Mouse (Mus musculus): ENCODE results near the gene Jade2. TPM values are rescaled to one million over a fixed set of nuclear protein-coding genes. Genes with fewer than 3 reads are reported as not detected.
A peak's percentile ranks its signal among the peaks of the same experiment; 100 is the strongest.

The Jade2 gene
- 1 to 10 TPM; 2.3 to 3.5 TPM for total RNA-seq (2021)
- long read RNA-seq, experiment 1, result 0 reads
- long read RNA-seq, experiment 2, partial matches to known transcripts, result 0 of 1 reads
- long read RNA-seq, experiment 2, other reads (novel, unspliced or antisense), result 1 of 1 reads

DNA sequence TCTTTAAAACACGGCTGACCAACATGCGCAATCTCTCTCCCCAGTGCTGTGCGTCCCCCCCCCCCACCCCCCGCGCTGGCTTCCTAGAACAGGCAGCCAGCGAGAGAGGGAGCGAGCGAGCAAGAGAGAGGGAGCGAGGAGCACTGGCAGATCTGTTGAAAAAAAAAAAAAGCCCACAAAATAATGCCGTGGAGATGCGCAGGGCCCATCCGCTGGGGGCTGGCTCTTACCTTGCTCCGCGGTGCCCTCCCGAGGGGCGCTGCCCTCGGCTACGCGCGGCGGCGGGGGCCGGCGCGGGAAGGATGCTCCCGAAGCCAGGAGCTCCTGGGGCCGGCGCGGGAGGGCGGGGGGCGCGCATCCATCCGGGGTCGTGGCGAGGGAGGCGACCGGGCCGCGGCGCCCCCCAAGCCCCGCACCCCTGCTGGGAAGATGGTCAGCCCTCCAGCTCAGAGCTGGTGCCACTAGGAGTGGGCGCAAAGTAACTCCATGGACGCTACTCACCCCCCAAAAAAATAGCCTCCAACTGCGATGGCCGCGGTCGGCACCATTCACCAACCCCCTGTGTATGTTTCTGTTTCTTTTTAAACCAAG lies at the start of gene Jade2:
TSS of gene Jade2 (minus strand) at position 573 of the 591 bp plus-strand sequence.
- peak; percentile 65 for DNase-seq

DNA sequence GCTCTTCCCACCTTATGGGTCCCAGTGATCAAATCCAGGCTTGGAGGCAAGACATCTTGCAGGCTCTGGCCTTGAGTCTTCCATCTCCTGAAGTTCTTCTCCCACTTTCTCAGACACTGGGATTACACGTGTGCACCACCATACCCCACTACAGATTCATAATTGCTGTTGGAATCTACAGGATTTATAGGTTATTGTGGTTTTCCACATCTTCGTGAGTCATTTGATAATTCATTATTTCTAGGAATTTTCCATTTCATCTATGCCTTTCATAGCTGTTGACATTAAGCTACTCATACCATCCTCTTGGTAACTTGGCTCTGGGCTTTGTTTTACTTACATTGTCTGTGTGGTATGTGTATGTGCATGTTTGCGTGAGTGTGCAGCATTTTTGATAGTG lies 46.8 kb upstream of the Jade2 start:
- DNase-seq, result no peak

DNA sequence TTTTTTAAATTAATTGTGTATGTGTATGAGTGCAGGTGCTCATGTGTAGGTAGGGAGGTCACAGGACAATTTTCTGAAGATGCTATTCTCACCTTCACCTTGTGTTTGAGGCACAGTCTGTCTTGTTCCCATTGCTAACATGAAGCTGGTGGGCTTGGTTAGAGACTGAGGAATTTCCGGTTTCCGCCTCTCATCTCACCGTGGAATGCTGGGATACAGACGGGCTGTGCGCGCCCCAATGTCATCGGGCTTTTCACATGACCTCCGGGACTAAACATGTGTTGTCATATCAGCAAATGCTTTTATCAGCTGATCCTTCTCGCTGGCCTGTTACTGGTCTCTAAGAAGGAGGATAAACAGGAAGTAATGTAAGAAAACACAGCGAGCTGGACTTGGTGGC lies 42.2 kb upstream of the Jade2 start:
- no peak for DNase-seq

DNA sequence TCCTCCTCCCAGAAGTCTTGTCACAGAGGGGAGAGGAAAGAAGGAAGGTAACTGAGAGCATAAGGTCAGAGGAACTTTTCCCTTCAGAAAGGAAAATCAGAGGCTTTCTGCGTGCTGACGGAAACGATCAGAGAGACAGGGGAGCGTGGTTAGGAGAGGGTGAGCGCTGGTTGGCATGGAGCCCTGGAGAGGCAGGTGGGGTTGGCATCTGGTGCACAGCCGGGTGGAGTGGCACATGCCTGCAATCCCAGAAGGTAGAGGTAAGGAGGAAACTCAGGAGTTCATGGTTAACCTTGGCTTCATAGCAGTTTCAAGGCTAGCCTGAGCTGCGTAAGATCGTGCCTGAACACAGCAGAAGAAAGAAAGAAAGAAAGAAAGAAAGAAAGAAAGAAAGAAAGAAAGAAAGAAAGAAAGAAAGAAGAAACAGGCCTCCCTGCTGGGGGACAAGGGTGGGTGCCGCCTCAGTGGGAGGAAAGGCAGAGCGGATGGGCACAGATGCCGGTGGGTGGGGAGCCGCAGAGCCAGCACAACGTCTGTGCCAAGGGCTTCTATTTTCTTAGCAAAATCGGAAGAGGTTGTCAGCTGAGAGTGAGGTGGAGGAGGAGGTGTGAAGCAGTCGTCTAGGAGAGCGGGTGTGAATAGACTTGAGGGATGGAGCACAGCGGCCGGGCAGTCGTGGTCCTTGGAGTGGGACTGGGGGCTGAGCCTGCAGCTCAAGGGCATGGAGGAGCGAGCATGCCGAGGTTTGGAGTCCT lies 41.0 kb upstream of the Jade2 start:
- DNase-seq, result no peak

DNA sequence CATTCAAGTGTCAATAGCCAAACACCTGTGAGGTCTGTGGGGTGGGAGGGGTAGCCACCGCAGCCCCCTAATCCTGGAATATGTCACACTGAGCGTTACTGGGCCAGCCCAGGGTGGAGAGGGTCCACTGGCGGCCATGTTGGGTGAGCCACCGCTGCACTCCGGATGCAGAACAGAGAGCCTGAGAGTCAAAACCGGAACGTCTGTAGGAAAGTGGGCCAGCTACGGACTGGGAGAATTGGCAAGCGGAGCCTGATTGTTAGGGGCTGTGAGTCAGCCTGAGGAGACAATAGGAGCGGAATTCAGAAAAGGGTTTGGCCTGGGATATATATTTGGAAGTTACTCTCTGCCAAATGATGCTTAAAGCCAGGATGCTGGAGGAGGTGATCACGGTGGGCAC lies 39.9 kb upstream of the Jade2 start:
- DNase-seq, result no peak

DNA sequence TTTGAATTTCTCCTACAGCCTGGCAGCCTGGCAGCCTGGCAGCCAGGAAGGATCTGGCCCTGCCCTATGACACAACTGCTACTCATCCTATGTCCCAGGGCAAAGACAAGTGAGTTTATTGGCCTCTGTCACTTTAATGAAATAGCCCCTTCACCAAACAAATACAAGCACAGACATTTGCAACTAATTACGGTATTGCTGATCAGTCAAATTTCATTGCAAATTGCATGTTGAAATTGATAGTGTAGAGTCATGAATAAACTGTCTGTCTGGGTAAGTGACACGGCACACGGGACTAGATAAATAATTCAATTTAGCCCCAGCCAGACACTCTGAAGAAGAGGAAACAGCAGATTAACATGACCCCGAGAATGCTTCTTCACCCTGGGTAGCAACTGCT lies 38.6 kb upstream of the Jade2 start:
- no peak for DNase-seq

DNA sequence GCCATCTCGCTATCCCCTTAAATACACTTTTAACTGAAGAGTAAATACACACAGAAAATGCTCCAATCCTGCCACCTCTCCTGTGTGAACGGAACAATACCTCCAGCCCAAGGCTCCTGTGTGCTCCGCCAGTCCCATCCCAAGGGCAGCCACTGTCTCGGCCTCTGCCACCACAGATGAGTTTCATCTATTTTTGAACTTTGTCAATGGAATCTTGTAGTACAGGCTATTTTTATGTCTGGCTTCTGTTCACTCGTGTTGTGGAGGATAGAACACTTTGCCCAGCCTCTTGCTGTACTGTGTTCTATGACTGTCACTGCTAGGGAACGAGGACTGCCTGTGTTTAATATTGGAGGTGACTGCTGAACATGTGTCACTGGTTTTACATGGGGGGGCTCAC lies 28.2 kb upstream of the Jade2 start:
- no peak for DNase-seq

DNA sequence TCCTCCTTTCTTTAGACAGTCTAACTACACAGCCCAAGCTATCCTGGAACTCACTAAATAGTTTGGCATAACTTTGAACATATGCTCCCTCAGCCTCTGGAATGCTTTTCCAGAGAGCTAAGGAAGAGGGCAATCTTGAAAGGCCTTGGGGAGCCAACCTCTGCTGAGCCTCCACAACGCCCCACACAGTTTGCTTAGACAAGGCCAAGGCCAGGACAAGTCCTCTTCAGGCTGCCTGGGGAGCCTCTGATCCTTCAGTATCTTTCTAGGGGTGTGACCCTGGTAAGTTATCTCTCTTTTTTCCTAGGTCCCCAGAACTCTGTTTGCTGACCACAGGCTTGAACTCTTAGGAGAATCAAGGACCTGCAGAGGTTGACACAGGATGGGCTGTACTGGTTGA lies 26.6 kb upstream of the Jade2 start:
- no peak for DNase-seq

DNA sequence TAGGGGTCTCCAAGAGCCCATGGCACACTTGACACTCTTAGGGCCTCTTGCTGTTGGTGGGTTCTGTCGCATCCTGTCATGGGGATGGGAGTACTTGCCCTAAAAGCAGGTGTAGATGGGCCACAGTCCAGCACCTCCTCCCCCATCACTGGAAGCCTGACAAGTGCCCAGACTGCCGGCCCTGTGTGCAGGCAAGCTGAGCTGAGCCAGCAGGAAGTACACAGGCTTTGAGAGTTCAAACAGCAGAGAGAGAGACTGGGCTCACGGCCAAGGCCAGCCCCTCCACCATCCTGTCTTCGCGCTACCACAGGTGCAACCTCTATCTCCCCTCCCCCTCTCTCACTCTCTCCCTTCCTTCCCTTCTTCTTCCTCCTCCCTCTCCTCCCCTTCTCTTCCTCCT lies 26.2 kb upstream of the Jade2 start:
- peak; percentile 50 for DNase-seq

DNA sequence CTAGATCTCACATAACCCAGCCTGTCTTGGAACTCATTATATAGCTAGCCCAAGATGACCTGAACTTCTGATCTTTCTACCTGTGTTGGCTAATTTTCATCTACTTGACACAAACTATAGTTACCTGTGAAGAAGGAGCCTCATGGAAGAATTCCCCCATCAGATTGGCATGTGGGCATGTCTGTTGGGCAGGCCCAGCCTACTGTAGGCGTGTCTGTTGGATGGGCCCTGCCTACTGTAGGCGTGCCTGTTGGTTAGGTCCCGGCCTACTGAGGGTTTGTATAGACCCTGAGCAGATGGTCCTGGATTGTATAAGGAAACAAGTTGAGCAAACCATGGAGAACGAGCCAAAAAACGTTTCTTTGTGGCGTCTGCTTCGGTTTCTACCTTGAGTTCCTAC lies 24.3 kb upstream of the Jade2 start:
- DNase-seq, result no peak

DNA sequence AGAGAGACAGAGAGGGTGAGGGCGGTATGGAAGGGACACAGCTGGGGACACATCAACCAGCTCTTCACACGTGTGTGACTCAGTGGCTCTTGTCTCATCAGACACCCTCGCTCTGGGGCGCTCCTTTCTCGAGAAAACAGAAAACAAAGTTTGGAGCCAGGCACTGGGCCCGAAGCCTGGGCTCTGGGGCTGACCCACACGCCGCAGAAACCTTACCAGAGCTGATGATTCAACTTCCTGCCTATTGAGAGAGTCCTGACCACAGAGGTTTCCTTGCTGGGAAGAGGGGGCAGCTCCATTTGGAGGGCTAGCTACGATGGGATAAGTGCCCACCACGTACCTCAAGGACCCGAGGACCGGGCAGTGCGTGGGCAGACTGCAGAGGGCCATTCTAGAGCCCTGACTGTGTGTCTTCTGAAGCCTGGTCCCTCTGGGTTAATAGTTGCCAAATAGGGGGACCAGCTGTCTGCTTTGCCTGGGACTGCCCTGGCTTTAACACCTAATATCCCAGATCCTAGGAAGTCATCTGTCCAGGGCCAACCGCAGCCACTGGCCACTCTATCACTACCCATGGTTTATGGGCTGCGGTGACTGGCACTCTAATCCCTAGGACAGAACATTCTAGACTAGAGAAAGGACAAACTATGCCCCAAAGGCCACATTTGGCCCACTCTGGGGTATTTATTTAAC lies 23.7 kb upstream of the Jade2 start:
- DNase-seq, result no peak

DNA sequence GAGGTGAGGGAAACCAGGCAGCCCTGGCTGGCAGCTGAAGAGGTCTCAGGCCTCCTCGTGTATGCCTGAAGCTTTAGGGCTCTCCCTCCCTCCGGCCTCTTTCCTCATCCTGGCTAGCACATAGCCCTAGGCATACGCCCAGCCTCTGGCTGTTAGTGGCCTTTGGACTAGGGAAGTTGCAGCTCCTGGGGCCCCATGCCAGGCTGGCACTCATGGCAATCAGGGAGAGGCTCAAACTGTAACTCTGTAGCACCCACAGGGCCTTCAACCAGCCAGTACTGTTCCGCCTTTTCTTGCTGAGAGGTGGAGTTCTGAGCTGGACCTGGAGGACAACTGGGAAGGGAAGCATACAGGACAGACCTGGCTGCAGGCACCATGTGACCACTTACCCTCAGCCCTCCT lies 19.5 kb upstream of the Jade2 start:
- peak; percentile 92 for DNase-seq

DNA sequence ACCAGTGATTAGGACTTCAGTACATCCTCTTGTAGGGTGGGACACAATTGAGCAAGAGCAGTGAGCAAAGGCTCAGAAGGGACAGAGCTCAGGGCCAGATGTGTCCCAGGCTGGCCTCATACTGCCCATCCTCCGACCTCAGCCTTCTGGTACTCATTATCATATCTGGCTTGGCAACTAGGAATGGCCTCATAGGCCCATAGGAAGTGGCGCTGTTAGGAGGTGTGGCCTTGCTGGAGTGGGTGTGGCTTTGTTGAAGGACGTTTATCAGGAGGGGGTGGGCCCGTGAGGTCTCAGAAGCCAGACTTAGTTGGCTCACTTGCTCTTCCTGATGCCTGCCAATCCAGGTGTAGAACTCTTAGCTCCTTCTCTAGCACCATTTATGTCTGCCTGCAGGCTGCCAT lies 18.3 kb upstream of the Jade2 start:
- no peak for DNase-seq

DNA sequence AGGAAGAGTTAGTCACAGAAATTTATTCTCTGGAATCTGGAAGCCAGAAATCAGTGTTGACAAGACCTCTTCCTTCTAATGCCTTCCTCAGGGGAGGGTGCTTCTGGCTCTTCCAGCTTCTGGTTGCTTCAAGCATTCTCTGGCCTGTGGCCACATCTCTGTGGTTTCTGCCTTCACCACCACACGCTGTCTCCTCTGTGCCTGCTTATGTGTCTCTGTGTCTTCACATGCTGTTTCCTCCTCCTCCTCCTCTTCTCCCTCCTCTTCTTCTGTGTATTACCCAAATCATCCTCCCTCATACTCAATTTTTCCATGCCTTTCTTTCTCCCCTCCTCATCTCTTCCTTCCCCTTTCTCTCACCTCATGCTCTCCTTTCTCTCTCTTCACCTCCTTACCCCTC lies 17.6 kb upstream of the Jade2 start:
- no peak for DNase-seq

DNA sequence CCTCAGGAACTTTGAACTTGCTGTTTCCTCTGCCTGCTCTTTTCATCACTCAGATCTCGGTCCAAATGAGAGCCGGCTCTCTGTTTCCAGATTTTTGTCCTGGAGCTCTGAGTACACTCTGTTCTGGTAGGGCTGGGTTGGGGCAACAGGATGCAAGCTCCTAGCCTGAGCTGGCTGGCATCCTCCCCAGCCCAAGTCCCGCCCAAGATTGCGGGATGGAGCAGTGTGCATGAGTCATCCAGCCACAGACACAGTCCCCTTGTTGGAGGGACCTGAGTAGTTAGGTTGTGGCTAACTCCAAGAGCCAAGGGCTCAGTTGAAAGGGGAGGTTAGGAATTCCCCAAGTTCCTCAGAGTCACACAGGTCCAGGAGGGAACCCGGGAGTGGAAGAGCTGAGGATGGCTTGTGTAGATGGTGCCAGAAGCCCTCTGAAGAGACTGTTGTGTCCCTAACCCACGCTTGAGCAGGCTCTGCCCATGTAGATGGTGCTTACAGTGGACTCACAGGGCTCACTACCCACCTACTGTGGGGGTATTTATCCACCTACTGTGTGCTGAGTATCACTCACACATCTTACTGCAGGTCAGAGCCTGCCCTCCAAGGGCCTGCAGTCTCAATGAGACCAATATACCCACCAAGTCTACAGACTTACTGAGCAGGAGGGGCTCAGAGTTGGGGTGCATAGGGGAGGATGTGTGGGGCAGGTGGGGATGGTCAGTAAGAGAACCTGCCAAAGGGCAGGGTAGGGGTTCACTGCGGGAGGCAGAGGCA lies 17.0 kb upstream of the Jade2 start:
- DNase-seq, result peak; percentile 90

DNA sequence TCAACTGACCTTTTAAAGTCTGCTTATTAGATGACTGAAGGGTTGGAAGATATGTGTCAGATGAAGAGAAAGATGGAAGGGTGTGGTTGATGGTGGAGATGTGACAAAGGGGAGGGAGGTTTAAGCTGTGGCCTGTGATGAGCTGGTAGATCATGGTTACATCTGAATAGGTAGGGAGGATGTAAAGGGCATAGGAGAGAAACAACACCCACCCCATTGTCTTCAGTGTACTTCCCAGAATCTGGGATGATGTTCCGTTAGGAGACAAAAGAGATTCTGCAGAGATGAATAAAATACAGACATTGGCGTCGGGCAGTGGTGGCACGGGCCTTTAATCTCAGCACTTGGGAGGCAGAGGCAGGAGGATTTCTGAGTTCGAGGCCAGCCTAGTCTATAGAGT lies 15.7 kb upstream of the Jade2 start:
- no peak for DNase-seq

DNA sequence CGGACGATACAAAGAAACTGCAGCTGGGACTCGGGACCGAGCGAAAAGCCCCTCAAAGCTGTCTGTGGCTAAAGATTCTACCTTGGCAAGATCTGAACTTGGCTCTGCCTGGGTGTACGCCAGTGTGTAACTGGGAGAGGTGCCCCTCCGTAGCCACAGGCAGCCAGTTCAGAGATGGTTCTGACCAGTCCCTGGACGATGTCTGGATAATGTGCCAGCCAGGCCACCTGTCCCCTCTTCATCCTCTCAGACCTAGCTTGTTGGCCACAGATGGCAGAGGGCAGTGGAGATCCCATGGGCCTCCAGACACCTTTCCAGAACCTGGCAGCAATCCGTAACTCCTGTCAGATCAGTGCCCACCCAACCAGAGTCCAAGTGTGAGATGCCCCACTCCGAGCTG lies 9.8 kb upstream of the Jade2 start:
- no peak for DNase-seq

DNA sequence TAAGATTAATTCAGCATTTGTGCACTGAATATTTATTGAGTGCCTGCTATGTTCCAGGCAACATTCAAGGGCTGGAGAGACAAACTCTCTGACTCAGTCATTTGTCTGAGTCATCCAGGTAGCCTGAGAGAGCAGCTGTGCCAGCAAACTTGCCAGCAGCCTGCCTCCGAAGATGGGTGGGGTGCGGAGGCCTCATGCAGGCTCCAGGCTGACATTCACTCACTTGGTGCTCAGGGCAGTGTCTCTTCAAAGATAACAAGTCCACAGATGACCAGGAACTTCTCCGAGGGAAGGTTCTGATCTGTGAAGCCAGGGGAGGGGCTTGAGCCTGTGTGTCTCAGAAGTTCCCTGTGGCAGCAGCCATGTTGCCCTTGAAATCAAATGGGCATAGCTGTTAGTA lies 8.6 kb upstream of the Jade2 start:
- no peak for DNase-seq

DNA sequence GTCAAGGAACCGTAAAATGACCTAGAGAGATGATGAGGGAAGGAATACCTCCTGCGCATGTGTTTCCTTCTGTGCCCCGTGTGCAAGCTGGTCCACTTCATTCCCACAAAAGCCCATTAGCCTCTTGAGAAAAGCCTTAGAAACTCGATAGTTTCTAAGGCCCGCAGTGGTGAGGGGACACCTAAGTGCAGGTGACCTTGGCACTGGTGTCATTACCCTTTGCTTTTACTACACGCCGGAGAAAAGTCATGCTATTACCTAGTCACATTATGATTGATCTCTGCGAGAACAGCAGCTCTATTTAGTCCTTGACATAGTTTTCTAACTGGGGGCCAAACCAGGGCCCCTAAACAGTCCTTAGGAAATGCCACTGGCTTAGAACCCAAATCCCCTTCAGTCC lies 3.2 kb upstream of the Jade2 start:
- no peak for DNase-seq

DNA sequence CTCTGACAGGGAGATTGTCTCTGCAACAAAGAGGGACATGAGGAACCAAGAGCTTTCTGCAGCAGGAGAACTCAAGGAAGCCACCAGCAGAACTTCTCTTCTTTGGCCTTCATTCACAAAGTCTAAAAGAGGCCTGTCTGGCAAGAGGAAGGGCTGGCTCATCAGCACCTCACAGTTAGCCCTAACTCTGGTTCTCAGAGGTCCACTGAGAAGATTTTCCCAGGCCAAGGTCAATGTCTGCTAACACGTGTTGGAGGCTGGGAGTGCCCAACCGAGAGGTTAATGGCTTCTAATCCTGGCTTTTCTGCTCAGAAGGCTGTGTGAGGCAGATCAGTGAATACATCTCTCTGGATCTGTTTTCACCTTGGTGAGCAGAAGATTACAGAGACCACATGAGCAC lies 2.1 kb upstream of the Jade2 start:
- no peak for DNase-seq

DNA sequence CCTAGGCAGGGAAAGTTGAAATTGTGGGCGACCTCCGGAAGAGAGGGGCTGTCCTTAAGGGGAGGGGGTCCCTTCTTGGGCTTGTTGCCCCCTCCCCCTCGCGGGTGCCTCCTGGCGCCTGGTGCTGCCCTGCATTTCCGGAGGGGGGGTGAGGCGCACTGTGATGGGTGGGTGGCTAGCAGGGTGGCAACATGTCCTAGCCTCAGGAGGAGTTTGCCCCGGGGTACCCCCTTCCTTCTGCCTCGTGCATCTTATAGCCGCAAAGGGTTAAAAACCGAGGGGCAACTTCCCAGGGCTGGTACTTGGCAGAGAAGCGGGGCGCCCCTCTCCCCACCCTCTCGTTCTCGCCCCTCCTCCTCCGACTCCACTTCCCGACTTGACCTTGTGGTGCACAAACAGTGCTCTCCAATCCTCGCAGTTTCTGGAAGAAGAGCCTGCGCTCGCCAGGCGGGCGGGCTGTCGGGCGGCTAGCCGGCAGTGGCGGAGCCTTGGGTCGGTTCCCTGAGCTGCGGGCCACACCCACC lies 1.1 kb upstream of the Jade2 start:
- peak; percentile 90 for DNase-seq

DNA sequence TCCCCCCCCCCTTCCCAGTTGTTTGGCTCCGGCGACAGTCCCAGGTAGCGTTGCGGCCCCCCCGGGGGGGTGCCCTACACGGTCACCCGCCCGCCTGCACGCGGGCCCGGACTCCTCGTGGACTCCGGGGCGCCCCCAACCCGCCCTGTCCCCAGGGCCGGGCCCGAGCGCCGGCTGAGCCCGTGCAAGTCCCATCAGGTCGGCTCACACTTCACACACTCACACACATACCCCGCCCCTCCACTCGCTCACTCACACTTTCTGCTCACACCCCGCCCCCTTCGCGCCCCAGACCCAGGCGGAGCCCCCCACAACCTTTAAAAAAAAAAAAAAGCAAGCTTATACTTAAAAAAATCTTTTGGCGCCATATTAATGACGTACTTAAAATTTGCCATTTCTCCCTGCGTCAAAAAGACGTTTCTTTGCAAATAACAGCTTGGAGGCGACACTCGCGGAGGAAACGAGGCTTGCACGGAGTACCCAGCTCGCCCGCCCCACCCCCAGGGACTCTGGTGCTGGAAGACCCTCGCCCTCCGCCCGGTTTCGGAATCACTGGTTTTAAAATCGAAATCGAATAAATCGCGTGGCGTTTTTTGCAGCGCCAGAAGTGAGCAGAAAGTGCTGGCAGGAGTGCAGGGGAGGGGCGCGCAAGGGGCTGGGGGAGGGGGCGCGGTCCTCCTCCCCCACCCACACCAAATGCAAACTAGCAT lies 520 bp upstream of the Jade2 start:
- peak; percentile 84 for DNase-seq

All from gastrocnemius, postnatal 25 days (tissue).